Comparison of ENCODE assay signal across 25 mouse cellular contexts in genomic region chr10:26820326-26820725, GRCm38 (mm10).
"Had no signal": no experiment of that assay in that cellular context is flagged by ENCODE, and none has a peak within 500 bp of the region (broad histone marks: within the 10 kb centered on the region; RNA-seq: fewer than 3 reads in every experiment).

No protein-coding gene starts in this region.

- H3K4me2 ChIP-seq: heart, embryonic 11.5 days; hindbrain, embryonic 12.5 days; hindbrain, embryonic 14.5 days; limb, embryonic 12.5 days; liver, embryonic 11.5 days; liver, embryonic 13.5 days; liver, embryonic 15.5 days had no signal

- H3K27me3 ChIP-seq: hindbrain, embryonic 12.5 days; limb, embryonic 12.5 days; liver, embryonic 13.5 days; liver, embryonic 15.5 days had no signal

- H3K4me3 ChIP-seq: heart, adult 2 months; hindbrain, embryonic 10.5 days; hindbrain, embryonic 12.5 days; left cerebral cortex, adult 2 months; limb, embryonic 10.5 days; limb, embryonic 12.5 days; liver, embryonic 13.5 days; liver, embryonic 15.5 days had no signal

- H3K4me1 ChIP-seq: hindbrain, embryonic 10.5 days; liver, embryonic 13.5 days had no signal

- H3K9ac ChIP-seq: hindbrain, embryonic 12.5 days; hindbrain, embryonic 14.5 days; limb, embryonic 12.5 days; liver, embryonic 13.5 days; liver, embryonic 15.5 days had no signal

- H3K27ac ChIP-seq: heart, adult 2 months; hindbrain, embryonic 10.5 days; hindbrain, embryonic 12.5 days; hindbrain, embryonic 14.5 days; left cerebral cortex, adult 2 months; limb, embryonic 10.5 days; limb, embryonic 12.5 days; liver, embryonic 13.5 days; liver, embryonic 15.5 days had no signal

- DNase-seq: gastrocnemius, postnatal 14 days; gastrocnemius, postnatal 36 days; heart, adult 11 months; heart, adult 2 months; heart, postnatal 10 days; heart, postnatal 4 days; kidney, adult 18-20 months; kidney, adult 8-10 months; kidney, postnatal 10 days; kidney, postnatal 25 days; kidney, postnatal 4 days; layer of hippocampus, adult 9-11 months; liver; liver, embryonic 13.5 days had no signal

- ATAC-seq: hindbrain, embryonic 16.5 days; inflammation-experienced regulatory T-cells, adult 6 months had no signal

- H3K36me3 ChIP-seq: hindbrain, embryonic 10.5 days; hindbrain, embryonic 12.5 days; limb, embryonic 10.5 days; limb, embryonic 12.5 days; liver, embryonic 13.5 days; liver, embryonic 15.5 days had no signal

- H3K9me3 ChIP-seq: hindbrain, embryonic 10.5 days; hindbrain, embryonic 12.5 days; limb, embryonic 10.5 days; limb, embryonic 12.5 days; liver, embryonic 13.5 days; liver, embryonic 15.5 days had no signal
